Mouse (Mus musculus): ENCODE results near the gene Cilp2. TPM values are rescaled to one million over a fixed set of nuclear protein-coding genes. Genes with fewer than 3 reads are reported as not detected.

Gene Cilp2
- total and polyA plus RNA-seq, 3 experiments: 1.5 to 16.8 (median 1.9) TPM

DNA sequence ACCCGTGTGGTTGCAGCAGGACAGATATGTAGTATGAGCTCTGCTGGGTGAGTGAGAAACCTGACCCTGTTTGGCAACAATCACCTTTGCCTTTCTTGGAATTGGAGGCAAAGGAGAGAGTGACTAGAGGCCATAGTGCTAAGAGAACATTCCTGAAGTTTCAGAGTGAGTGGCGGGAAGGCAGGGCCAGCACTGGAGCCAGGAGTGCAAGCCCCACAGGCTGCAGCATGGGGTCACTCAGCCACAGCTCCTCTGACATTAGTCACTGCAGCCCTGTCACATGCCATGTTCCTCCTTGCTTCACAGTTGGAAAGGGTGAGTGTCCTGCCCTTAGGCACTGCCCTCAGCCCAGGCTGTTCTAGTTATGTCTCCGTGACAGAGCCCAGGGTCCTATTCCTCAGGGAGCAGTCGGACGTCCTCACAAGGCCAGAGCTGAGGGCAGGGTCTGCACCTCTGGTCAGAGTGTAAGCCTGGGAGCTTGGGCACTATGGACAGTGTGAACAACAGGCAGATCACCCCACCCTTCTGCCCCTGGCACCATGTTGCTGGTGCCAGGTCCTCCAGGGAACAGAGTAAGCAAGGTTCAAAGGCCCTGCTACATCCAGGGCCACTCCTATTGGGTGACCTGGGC lies 19.7 kb downstream of the Cilp2 start:
- no peaks in the 10 kb centered on the region for H3K79me2 ChIP-seq (replicated peaks; ENCODE audit: control insufficient read depth, insufficient read depth, low read length)
- no peaks in the 10 kb centered on the region for H3K36me3 ChIP-seq (ENCODE audit: control insufficient read depth, insufficient read depth, low read length)
- no peak overlapping the region for H3K4me3 ChIP-seq
- TF ChIP-seq POLR2A (IDR thresholded peaks at IDR 0.05; ENCODE audit: insufficient read depth, low read depth, low read length) (no peak), CTCF (IDR thresholded peaks at IDR 0.05) (no peak), EP300 (IDR thresholded peaks at IDR 0.05; ENCODE audit: insufficient read depth, low read depth, low read length) (no peak)
- no peak overlapping the region for H3K9ac ChIP-seq (ENCODE audit: low read depth, low read length)
- 67% methylated on average over 5 of the region's 5 CpGs for WGBS
- no peaks in the 10 kb centered on the region for H3K27me3 ChIP-seq (ENCODE audit: control insufficient read depth, insufficient read depth, low read length)
- peaks cover 2% of the 10 kb centered on the region; the same call in 1 of the 2 replicates for H3K4me1 ChIP-seq (ENCODE audit: control insufficient read depth, insufficient read depth, low read length)
- intact Hi-C loops (cut with DNase I): no loop called here
- no peak for DNase-seq
- H3K27ac ChIP-seq: no peak overlapping the region

DNA sequence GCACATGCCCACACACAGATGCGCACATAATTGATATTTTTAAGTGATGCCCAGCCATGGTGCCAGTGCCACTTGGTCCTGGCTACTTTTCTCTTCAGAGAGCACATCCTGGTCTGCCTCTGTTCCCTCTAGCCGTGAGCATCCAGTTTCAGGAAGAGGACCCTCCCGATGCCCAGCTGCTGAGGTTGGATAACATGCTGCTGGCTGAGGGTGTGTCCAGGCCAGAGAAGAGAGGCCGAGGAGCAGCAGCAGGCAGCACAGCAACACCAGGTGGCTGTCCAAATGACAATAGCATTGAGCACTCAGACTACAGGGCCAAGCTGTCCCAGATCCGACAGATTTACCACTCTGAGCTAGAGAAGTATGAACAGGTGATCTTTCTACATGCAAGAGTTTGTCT lies 23.3 kb downstream of the Cilp2 start:
- peaks cover 2% of the 10 kb centered on the region; the same call in 1 of the 2 replicates for H3K4me1 ChIP-seq (ENCODE audit: control insufficient read depth, insufficient read depth, low read length)
- no peak overlapping the region for H3K9ac ChIP-seq (ENCODE audit: low read depth, low read length)
- no peaks in the 10 kb centered on the region for H3K79me2 ChIP-seq (replicated peaks; ENCODE audit: control insufficient read depth, insufficient read depth, low read length)
- H3K27ac ChIP-seq: no peak overlapping the region
- no peaks in the 10 kb centered on the region for H3K36me3 ChIP-seq (ENCODE audit: control insufficient read depth, insufficient read depth, low read length)
- intact Hi-C loops (cut with DNase I): no loop called here
- TF ChIP-seq POLR2A (IDR thresholded peaks at IDR 0.05; ENCODE audit: insufficient read depth, low read depth, low read length): no peak
- TF ChIP-seq CTCF (IDR thresholded peaks at IDR 0.05): no peak
- TF ChIP-seq EP300 (IDR thresholded peaks at IDR 0.05; ENCODE audit: insufficient read depth, low read depth, low read length): no peak
- no peak for DNase-seq
- no peaks in the 10 kb centered on the region for H3K27me3 ChIP-seq (ENCODE audit: control insufficient read depth, insufficient read depth, low read length)
- 60% methylated on average over 5 of the region's 5 CpGs for WGBS
- no peak overlapping the region for H3K4me3 ChIP-seq

DNA sequence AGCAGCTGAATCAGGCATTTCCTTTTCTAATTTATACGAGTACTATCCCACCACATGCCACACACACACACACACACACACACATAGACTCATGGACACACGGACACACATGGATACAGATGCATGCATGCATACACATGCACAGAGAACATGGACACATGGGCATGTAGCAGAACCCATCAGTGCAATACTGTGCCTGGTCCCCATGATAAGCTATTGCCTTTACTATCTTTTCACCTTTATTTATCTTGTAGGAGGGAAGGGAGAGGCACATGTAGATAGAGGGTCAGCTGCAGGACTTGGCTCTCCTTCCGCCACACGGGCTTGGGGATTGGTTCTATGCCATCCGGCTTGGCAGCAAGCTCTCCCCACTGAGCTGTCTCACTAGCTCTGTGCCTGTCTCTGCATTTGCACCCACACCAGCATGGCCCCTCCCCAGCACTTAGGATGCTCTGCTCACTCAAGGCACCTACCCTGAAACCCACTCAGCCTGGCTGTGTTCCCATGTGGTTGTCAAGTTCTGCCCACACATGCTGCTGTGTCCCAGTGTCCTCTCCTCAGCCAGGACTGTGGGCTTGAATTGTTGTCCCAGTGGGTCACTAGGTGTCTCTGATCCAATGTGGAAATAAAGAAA lies 24.0 kb downstream of the Cilp2 start:
- Histone ChIP-seq H3K27ac (no peak overlapping the region), H3K27me3 (ENCODE audit: control insufficient read depth, insufficient read depth, low read length) (no peaks in the 10 kb centered on the region), H3K36me3 (ENCODE audit: control insufficient read depth, insufficient read depth, low read length) (no peaks in the 10 kb centered on the region), H3K79me2 (replicated peaks; ENCODE audit: control insufficient read depth, insufficient read depth, low read length) (no peaks in the 10 kb centered on the region), H3K4me1 (ENCODE audit: control insufficient read depth, insufficient read depth, low read length) (peaks cover 2% of the 10 kb centered on the region; the same call in 1 of the 2 replicates), H3K9ac (ENCODE audit: low read depth, low read length) (no peak overlapping the region), H3K4me3 (no peak overlapping the region)
- DNase-seq: peak in 1 of 2 experiments; percentile 28
- WGBS: 51% methylated on average over 5 of the region's 5 CpGs
- no peak for TF ChIP-seq CTCF (IDR thresholded peaks at IDR 0.05)
- TF ChIP-seq POLR2A (IDR thresholded peaks at IDR 0.05; ENCODE audit: insufficient read depth, low read depth, low read length): no peak
- TF ChIP-seq EP300 (IDR thresholded peaks at IDR 0.05; ENCODE audit: insufficient read depth, low read depth, low read length): no peak
- intact Hi-C loops (cut with DNase I): no loop called here

DNA sequence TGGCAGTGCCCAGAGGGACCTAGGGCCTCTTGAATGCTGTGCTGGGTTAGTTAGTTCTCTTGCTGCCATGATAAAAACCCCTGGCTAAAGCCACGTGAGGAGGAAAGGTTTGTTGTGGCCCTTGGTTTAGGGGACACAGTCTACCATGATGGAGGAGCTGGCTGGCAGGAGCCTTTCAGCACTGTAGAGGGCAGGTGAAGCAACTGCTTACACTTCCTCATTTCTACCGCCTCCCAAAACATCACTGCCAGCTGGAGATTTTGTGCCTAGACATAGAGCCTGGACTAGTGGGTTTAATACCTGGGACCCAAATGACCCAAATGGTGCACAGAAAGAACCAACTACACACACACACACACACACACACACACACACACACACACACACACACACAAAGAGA lies 26.2 kb downstream of the Cilp2 start:
- Histone ChIP-seq H3K36me3 (ENCODE audit: control insufficient read depth, insufficient read depth, low read length) (no peaks in the 10 kb centered on the region), H3K27ac (no peak overlapping the region), H3K4me3 (no peak overlapping the region), H3K27me3 (ENCODE audit: control insufficient read depth, insufficient read depth, low read length) (no peaks in the 10 kb centered on the region), H3K4me1 (ENCODE audit: control insufficient read depth, insufficient read depth, low read length) (no peaks in the 10 kb centered on the region), H3K79me2 (replicated peaks; ENCODE audit: control insufficient read depth, insufficient read depth, low read length) (no peaks in the 10 kb centered on the region), H3K9ac (ENCODE audit: low read depth, low read length) (no peak overlapping the region)
- TF ChIP-seq CTCF (IDR thresholded peaks at IDR 0.05): no peak
- WGBS: 67% methylated on average over 2 of the region's 2 CpGs
- intact Hi-C loops (cut with DNase I): no loop called here
- DNase-seq: no peak

DNA sequence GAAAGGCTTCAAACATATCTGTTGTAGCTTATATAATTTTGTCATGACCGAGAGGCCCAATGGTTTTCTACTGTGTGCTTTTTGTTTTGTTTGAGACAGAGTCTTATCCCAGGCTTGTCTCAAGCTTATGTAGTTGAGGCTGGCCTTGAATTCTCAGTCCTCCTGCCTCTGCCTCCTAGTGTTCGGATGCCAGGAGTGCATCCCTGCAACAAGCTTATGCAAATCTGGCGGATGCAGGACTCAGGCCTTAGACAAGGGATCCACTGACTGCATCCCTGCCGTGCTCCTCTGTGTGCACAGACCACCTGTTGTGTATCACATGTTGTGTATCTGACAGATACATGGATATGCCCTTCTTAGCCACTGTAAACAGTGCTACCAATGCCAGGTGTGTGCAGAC lies 26.7 kb downstream of the Cilp2 start:
- H3K27me3 ChIP-seq (ENCODE audit: control insufficient read depth, insufficient read depth, low read length): no peaks in the 10 kb centered on the region
- intact Hi-C loops (cut with DNase I): no loop called here
- no peaks in the 10 kb centered on the region for H3K79me2 ChIP-seq (replicated peaks; ENCODE audit: control insufficient read depth, insufficient read depth, low read length)
- WGBS: 66% methylated on average over 4 of the region's 4 CpGs
- no peak overlapping the region for H3K9ac ChIP-seq (ENCODE audit: low read depth, low read length)
- no peaks in the 10 kb centered on the region for H3K36me3 ChIP-seq (ENCODE audit: control insufficient read depth, insufficient read depth, low read length)
- no peaks in the 10 kb centered on the region for H3K4me1 ChIP-seq (ENCODE audit: control insufficient read depth, insufficient read depth, low read length)
- DNase-seq: no peak
- H3K27ac ChIP-seq: no peak overlapping the region
- peak; percentile 38 for TF ChIP-seq CTCF (IDR thresholded peaks at IDR 0.05)
- TF ChIP-seq EP300 (IDR thresholded peaks at IDR 0.05; ENCODE audit: insufficient read depth, low read depth, low read length): no peak
- TF ChIP-seq POLR2A (IDR thresholded peaks at IDR 0.05; ENCODE audit: insufficient read depth, low read depth, low read length): no peak
- H3K4me3 ChIP-seq: no peak overlapping the region

DNA sequence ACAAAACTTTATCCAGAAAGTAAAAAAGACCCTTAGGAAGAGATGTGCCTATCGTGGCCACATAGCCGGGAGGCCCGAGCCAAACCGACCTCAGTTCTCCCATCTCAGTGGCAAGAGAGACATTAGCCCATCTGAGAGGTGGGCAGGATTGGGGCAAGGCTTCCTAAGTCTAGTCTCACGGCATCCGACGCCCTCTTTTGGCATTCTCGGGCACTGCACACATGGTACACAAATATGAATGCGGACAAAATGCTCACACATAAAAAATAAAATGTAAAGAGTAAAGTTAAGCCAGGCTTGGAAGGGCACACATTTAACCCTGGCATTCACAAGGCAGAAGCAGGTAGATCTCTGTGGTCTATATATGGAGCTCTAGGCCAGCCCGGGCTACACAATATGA lies 33.6 kb downstream of the Cilp2 start:
- Histone ChIP-seq H3K4me3 (no peak overlapping the region), H3K9ac (ENCODE audit: low read depth, low read length) (no peak overlapping the region), H3K4me1 (ENCODE audit: control insufficient read depth, insufficient read depth, low read length) (peaks cover 1% of the 10 kb centered on the region; the same call in 1 of the 2 replicates), H3K27me3 (ENCODE audit: control insufficient read depth, insufficient read depth, low read length) (no peaks in the 10 kb centered on the region), H3K27ac (no peak overlapping the region), H3K79me2 (replicated peaks; ENCODE audit: control insufficient read depth, insufficient read depth, low read length) (no peaks in the 10 kb centered on the region), H3K36me3 (ENCODE audit: control insufficient read depth, insufficient read depth, low read length) (no peaks in the 10 kb centered on the region)
- DNase-seq: no peak
- intact Hi-C loops (cut with DNase I): no loop called here
- WGBS: 92% methylated on average over 10 of the region's 10 CpGs
- TF ChIP-seq CTCF (IDR thresholded peaks at IDR 0.05) (no peak), POLR2A (IDR thresholded peaks at IDR 0.05; ENCODE audit: insufficient read depth, low read depth, low read length) (no peak), EP300 (IDR thresholded peaks at IDR 0.05; ENCODE audit: insufficient read depth, low read depth, low read length) (no peak)
